Mouse (Mus musculus) stomach, postnatal 0 days (tissue): Measurements from ENCODE around the gene Mmrn2. TPM values are rescaled to one million over a fixed set of nuclear protein-coding genes. Genes with fewer than 3 reads are reported as not detected.
A peak's percentile ranks its signal among the peaks of the same experiment; 100 is the strongest.

Source experiments
- ATAC-seq: fragments of 200-750 bp; cut with Nextera tagmentation; 2 replicates; pipeline ENCODE4 v1.8.0; 2017; ENCODE audit not compliant: low FRiP score, low TSS enrichment
- DNase-seq: peaks from one replicate; pipeline ENCODE4 v3.0.0-alpha.2; 2016; ENCODE audit warnings: low spot score
- H3K27ac ChIP-seq: fragments of 300-500 bp; sonication (generic); replicated peaks from 2 replicates; pipeline ENCODE4 v1.5.1; 2014; ENCODE audit warnings: mild to moderate bottlenecking, control low read depth
- H3K27me3 ChIP-seq: fragments of 300-500 bp; sonication (generic); 2 replicates; pipeline ENCODE4 v1.6.1; 2014; ENCODE audit warnings: low read length; ENCODE audit not compliant: control insufficient read depth, insufficient read depth
- H3K36me3 ChIP-seq: fragments of 300-500 bp; sonication (generic); 2 replicates; pipeline ENCODE4 v1.6.1; 2014; ENCODE audit warnings: low read length, mixed read lengths; ENCODE audit not compliant: control insufficient read depth, insufficient read depth
- H3K4me1 ChIP-seq: fragments of 300-500 bp; sonication (generic); replicated peaks from 2 replicates; pipeline ENCODE4 v1.6.1; 2014; ENCODE audit warnings: antibody characterized with exemption; ENCODE audit not compliant: control insufficient read depth, insufficient read depth
- H3K4me2 ChIP-seq: fragments of 300-500 bp; sonication (generic); replicated peaks from 2 replicates; pipeline ENCODE4 v1.6.1; 2014; ENCODE audit warnings: low read depth, mild to moderate bottlenecking, control low read depth, moderate library complexity
- H3K4me3 ChIP-seq: fragments of 300-500 bp; sonication (generic); 2 replicates; pipeline ENCODE4 v1.5.1; 2014; ENCODE audit warnings: low read depth, low read length, control low read depth
- H3K9ac ChIP-seq: fragments of 300-500 bp; sonication (generic); 2 replicates; pipeline ENCODE4 v1.6.1; 2014; ENCODE audit warnings: mild to moderate bottlenecking, low read length, control low read depth, mixed read lengths
- H3K9me3 ChIP-seq: fragments of 300-500 bp; sonication (generic); 2 replicates; pipeline ENCODE4 v1.6.1; 2016; ENCODE audit warnings: low read length; ENCODE audit not compliant: control insufficient read depth
- CTCF ChIP-seq: IDR thresholded peaks from 2 replicates; pipeline ENCODE4 v1.5.1; 2016; ENCODE audit warnings: antibody characterized with exemption, low read depth, mild to moderate bottlenecking, moderate library complexity
- EP300 ChIP-seq: optimal IDR thresholded peaks from 2 replicates; pipeline ENCODE3; 2016; ENCODE audit warnings: antibody characterized with exemption
- WGBS: fragments of 180-500 bp; shearing (Covaris S2); extraction: QIAGEN DNeasy Blood & Tissue Kit; methylation state at CpG from one replicate; pipeline ENCODE4 v1.1.7; 2014; 5-methylcytosine and 5-hydroxymethylcytosine counted together
- polyA plus RNA-seq: library from polyadenylated mRNA; unstranded; fragments of >200 nt; fragmentation: Nextera tagmentation; extraction: Ambion mirVana; gene quantifications from 2 replicates; pipeline ENCODE4 v1.2.1, GENCODE M21; 2015

Mmrn2 gene
- 4.1 TPM in 2 replicates for polyA plus RNA-seq

GRCm38 (mm10) chr14:34375415-34375904 is at the start of gene Mmrn2:
Mmrn2 (plus strand) TSS chr14:34375465.
- Histone ChIP-seq H3K36me3 (no peaks in the 10 kb centered on the region), H3K27me3 (no peaks in the 10 kb centered on the region), H3K4me1 (no peaks in the 10 kb centered on the region), H3K4me2 (0 out of 2 replicates have a peak within 1 kb of the TSS, but pooled peaks have one; percentile 8), H3K4me3 (0 out of 2 replicates have a peak within 1 kb of the TSS, but pooled peaks have one; percentile 2), H3K9me3 (no peaks in the 10 kb centered on the region), H3K27ac (no peak within 1 kb of the TSS), H3K9ac (no peak within 1 kb of the TSS)
- ATAC-seq = no peak
- TF ChIP-seq CTCF = no peak
- TF ChIP-seq EP300 = no peak
- no peak for DNase-seq
- 74% methylated on average over 13 of the region's 13 CpGs for WGBS

- no peak for ATAC-seq
- TF ChIP-seq EP300 (no peak), CTCF (no peak)
- Histone ChIP-seq H3K4me3 (no peak overlapping the region), H3K27ac (no peak overlapping the region), H3K9ac (no peak overlapping the region), H3K27me3 (no peaks in the 10 kb centered on the region), H3K9me3 (no peaks in the 10 kb centered on the region), H3K4me1 (no peaks in the 10 kb centered on the region), H3K4me2 (no peak overlapping the region), H3K36me3 (peaks cover 24% of the 10 kb centered on the region)
- no peak for DNase-seq
- 76% methylated on average over 3 of the region's 3 CpGs for WGBS
Observed at GRCm38 (mm10) chr14:34326606-34327005, 48.7 kb upstream of the Mmrn2 start.

GRCm38 (mm10) chr14:34327618-34328017 is 47.6 kb upstream of the Mmrn2 start:
- no peak for DNase-seq
- H3K9me3 ChIP-seq = no peaks in the 10 kb centered on the region
- ATAC-seq = no peak
- 58% methylated on average over 1 of the region's 1 CpGs for WGBS
- H3K4me2 ChIP-seq = no peak overlapping the region
- no peaks in the 10 kb centered on the region for H3K4me1 ChIP-seq
- TF ChIP-seq EP300 = no peak
- TF ChIP-seq CTCF = no peak
- no peak overlapping the region for H3K27ac ChIP-seq
- H3K4me3 ChIP-seq = no peak overlapping the region
- H3K9ac ChIP-seq = no peak overlapping the region
- peaks cover 27% of the 10 kb centered on the region for H3K36me3 ChIP-seq
- no peaks in the 10 kb centered on the region for H3K27me3 ChIP-seq

GRCm38 (mm10) chr14:34330657-34331158 is 44.6 kb upstream of the Mmrn2 start:
- H3K36me3 ChIP-seq = peaks cover 28% of the 10 kb centered on the region
- no peak overlapping the region for H3K4me3 ChIP-seq
- H3K27ac ChIP-seq = no peak overlapping the region
- no peaks in the 10 kb centered on the region for H3K9me3 ChIP-seq
- WGBS = 96% methylated on average over 9 of the region's 9 CpGs
- H3K4me2 ChIP-seq = no peak overlapping the region
- no peak for TF ChIP-seq CTCF
- ATAC-seq = no peak
- H3K9ac ChIP-seq = no peak overlapping the region
- no peaks in the 10 kb centered on the region for H3K4me1 ChIP-seq
- H3K27me3 ChIP-seq = no peaks in the 10 kb centered on the region
- DNase-seq = no peak

GRCm38 (mm10) chr14:34331886-34332285 is 43.4 kb upstream of the Mmrn2 start:
- Histone ChIP-seq H3K4me1 (no peaks in the 10 kb centered on the region), H3K4me3 (no peak overlapping the region), H3K36me3 (peaks cover 37% of the 10 kb centered on the region), H3K9ac (no peak overlapping the region), H3K27ac (no peak overlapping the region), H3K27me3 (no peaks in the 10 kb centered on the region), H3K4me2 (no peak overlapping the region), H3K9me3 (no peaks in the 10 kb centered on the region)
- DNase-seq = no peak
- ATAC-seq = no peak
- TF ChIP-seq EP300 = no peak
- no peak for TF ChIP-seq CTCF
- WGBS = 86% methylated on average over 3 of the region's 3 CpGs

GRCm38 (mm10) chr14:34332476-34332875 is 42.8 kb upstream of the Mmrn2 start:
- 83% methylated on average over 5 of the region's 5 CpGs for WGBS
- Histone ChIP-seq H3K4me1 (no peaks in the 10 kb centered on the region), H3K36me3 (peaks cover 40% of the 10 kb centered on the region), H3K27ac (no peak overlapping the region), H3K27me3 (no peaks in the 10 kb centered on the region), H3K4me3 (no peak overlapping the region), H3K9me3 (no peaks in the 10 kb centered on the region), H3K4me2 (no peak overlapping the region), H3K9ac (no peak overlapping the region)
- ATAC-seq (no peak), DNase-seq (no peak)
- no peak for TF ChIP-seq EP300
- no peak for TF ChIP-seq CTCF
